Mouse (Mus musculus): ENCODE data around the gene Mnt.
"Not testable (repeated sequence)": the region's sequence is repeated elsewhere in the genome, so short reads cannot be mapped to it uniquely, and the experiment has no call there.

Mnt gene

DNA sequence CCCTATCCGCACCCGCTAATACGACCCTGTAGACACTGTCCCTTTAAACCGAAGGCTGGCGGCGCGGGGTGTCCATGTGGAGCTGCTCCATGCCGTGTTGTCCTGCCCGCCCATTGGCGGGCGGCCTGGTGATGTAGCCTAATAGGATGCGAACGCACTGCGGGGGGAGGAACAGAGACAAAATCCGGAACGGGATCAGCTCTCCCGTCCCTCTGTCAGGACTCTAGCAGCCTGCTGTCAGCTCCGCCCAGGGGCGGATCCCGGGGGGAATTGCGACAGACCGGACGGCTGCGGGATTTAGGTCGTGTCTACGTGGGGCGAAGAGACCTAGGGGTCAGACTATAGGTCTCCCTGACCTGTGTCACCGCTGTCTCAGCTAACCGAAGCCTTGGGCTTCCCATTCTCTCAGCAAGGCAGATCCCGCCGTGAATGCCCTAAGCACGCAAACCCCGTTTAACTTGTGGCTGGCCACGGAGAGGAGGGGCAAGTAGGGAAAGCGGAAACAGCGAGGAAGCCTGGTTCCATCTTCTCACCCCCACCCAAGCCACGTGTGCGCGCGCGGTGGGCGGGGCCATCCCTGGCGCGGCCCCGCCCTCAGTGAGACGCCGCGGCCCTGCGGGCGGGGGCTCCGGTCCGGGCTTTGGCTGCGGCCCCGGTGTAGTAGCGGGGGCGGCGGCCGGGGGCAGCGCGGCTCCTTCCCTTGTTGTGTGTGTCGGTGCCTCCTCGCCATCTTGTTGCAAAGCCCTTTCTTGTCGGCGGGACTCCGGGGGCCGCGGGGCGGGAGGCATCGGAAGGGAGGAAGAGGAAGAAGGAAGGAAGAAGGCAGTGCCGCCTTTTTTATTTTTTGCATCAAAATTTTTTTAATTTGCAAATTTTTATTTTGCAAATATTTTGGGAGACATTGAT lies at the start of gene Mnt:
TSS of gene Mnt (plus strand) at position 665 of the 906 bp plus-strand sequence.
- peak; percentile 92 to 94 for DNase-seq (ENCODE audit: low read depth in 2 of 2, low spot score in 2 of 2)

DNA sequence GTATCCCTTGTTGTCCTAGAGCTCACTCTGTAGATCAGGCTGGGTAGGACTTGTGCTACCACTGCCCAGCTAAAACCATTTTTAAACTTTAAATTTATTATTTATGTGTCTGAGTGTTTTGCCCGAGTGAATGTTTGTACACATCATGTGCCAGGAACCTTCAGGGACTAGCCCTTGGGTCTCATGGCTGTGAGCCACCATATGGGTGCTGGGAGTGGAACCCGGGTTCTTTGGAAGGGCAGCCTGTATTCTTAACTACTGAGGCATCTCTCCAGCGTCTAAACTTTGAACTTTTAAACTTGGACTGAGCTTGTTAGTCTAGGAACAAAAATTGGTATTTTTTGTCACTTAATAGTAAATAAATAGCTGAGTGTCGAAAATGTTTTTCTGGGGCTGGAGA lies 37.8 kb upstream of the Mnt start:
- DNase-seq (ENCODE audit: low read depth in 2 of 2, low spot score in 2 of 2), result no peak

DNA sequence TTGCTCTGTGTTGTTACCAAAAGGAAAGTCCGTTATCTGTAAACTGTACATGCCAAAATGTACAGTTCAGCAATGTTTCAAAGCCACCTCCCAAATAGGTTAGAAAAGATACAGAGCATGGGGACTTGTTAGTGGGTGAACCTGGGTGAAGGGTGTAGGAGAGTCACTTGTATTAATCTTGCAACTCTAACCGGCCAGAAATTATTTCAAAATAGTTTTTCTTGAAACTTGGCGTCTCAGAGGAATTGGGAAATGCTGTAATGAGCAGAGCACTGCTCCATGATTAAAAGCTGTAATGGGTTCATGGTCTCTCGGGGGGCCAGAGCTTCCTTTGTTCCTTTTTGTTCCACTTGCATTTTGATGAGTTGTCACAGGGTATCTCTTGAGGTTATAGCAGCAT lies 30.1 kb upstream of the Mnt start:
- no peak for DNase-seq (ENCODE audit: low read depth in 2 of 2, low spot score in 2 of 2)

GRCm38 (mm10) chr11:74804081-74804627 lies 26.6 kb upstream of the Mnt start:
- DNase-seq (ENCODE audit: low read depth in 2 of 2, low spot score in 2 of 2), result no peak

- no peak for DNase-seq (ENCODE audit: low read depth in 2 of 2, low spot score in 2 of 2)
Measured at GRCm38 (mm10) chr11:74807246-74807882, 23.4 kb upstream of the Mnt start.

DNA sequence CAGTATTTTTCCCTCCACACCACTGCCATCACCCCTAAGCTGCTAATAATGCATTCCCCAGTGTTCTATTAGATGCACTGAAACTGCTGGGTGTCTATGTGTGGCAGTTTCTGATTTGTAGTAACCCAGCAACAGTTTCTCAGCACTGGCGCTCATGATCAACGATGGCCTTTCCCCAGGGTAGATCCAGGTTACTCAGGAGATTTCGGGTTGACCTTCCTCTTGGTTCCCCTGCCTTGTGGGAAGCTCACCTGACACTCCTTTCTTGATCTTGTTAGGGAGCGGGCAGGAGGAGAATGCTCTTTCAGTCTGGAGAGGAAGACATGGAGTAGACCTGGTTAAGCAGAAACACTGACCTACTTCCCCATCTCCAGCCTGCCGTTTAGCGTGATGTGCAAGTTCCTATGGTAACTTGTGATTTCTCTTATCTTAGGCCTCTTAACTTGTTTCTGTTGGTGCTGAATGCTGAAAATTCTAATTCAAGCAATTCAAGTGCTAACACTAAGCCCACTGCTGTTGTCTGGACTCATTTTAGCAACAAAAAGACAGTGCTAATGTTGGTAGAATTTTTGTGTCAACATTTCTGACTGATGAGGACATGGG lies 22.4 kb upstream of the Mnt start:
- DNase-seq (ENCODE audit: low read depth in 2 of 2, low spot score in 2 of 2), result no peak

GRCm38 (mm10) chr11:74810134-74810533 lies 20.6 kb upstream of the Mnt start:
- no peak for DNase-seq (ENCODE audit: low read depth in 2 of 2, low spot score in 2 of 2)

DNA sequence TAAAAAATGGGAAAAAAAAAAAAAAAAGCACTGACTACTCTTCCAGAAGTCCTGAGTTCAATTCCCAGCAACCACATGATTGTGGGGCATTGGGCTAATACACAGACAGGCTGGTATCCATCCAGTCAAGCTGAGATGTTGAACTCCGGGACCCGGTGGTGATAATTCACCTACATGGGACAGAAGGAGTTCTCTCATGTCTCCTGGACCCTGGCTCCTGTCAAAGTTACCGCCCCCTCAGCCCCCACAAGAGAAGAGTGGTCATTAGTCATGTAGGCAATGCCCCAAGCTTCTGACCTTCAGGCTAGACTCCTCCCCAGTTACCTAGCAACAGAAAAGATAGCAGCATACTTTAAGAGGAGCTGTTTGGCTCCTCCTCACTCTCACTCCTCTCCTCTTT lies 19.7 kb upstream of the Mnt start:
- not testable (repeated sequence) for DNase-seq (ENCODE audit: low read depth in 2 of 2, low spot score in 2 of 2)

GRCm38 (mm10) chr11:74811538-74811937 lies 19.2 kb upstream of the Mnt start:
- DNase-seq (ENCODE audit: low read depth in 2 of 2, low spot score in 2 of 2), result no peak

DNA sequence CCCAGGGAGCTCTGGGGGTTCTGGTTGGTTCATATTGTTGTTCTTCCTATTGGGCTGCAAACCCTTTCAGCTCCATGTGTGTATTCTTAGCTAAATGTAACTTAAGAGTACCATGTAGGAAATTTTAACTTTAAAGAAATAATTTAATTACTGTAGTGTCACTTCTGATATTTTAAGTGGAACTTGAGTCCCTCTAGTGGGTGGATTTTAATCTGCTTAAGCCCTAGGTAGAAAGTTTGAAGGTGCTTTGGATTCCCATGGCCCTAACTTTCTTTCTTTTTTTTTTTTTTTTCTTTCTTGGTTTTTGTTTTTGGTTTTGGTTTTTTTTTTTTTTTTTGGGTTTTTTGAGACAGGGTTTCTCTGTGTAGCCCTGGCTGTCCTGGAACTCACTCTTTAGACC lies 14.9 kb upstream of the Mnt start:
- no peak for DNase-seq (ENCODE audit: low read depth in 2 of 2, low spot score in 2 of 2)

GRCm38 (mm10) chr11:74820921-74821320 lies 9.8 kb upstream of the Mnt start:
- no peak for DNase-seq (ENCODE audit: low read depth in 2 of 2, low spot score in 2 of 2)

- DNase-seq (ENCODE audit: low read depth in 2 of 2, low spot score in 2 of 2), result no peak
Measured at GRCm38 (mm10) chr11:74821463-74821862, 9.3 kb upstream of the Mnt start.

GRCm38 (mm10) chr11:74822746-74823440 lies 7.8 kb upstream of the Mnt start:
- DNase-seq (ENCODE audit: low read depth in 2 of 2, low spot score in 2 of 2), result no peak

DNA sequence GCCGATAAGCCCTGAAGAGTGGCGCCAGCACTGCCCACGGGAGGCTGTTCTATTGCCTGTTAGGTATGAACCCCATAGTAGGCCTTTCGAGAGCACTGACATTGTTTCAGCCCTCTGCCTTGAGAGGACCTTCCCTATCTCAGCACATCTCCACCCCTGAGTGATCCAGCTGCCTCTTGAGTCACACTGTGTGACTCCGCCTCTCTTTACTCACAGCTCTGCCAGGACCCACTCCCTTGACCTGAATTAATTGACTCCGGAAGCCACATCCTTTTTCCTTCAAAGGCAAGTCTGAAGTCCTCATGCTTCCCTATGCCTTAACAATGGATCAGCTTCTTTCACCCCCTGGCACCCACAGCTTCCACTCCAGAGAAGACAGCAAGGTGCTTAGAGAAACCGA lies 4.6 kb upstream of the Mnt start:
- DNase-seq (ENCODE audit: low read depth in 2 of 2, low spot score in 2 of 2), result no peak

DNA sequence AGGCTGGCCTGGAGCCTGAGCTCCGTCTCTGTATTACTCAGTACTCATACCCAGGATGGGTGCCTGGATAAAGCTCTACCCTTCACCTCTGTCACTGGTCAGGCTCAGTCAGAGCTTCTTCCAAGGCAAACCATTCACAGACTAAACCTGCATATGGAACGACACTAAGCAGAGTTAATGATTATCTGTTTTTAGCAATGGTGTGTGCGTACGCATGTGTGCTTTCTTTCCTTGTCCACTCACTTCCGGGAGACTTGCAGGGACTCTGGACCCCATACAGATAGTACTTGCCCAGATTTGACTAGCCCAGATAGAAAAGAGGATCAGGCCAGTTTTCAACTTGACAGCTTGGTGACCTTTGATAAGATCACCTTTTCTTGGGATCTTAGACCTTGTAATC lies 4.0 kb upstream of the Mnt start:
- DNase-seq (ENCODE audit: low read depth in 2 of 2, low spot score in 2 of 2), result no peak

DNA sequence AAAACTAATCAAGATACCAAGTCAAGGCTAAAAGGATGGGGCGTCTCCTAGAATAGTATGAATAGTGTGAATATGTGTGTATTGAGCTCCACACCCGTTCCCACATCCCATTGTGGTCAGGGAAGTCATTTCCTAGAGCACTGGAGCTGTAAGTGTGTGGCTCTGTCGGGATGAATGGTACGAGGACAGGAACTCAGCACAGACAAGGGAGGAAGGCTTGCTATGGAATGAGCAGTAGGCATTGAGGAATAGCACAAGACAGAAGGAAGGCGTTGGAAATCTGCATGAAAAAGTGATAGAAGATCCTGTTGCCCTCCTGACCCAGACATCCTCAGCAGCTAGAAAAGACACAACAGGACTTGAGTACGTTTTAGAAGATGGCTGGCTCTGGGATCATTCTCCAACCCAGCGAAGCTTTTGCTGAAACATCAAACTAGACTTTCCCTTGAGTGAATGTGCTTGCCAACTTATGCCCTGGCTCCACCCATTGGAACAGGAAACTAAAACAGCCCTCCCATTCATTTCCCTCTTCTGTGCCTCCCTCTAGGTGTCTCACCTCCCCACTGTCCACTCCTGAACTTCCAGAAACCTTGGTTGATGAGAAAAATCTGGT lies 2.8 kb upstream of the Mnt start:
- DNase-seq (ENCODE audit: low read depth in 2 of 2, low spot score in 2 of 2), result no peak

GRCm38 (mm10) chr11:74828404-74828931 lies 2.3 kb upstream of the Mnt start:
- DNase-seq (ENCODE audit: low read depth in 2 of 2, low spot score in 2 of 2), result no peak

DNA sequence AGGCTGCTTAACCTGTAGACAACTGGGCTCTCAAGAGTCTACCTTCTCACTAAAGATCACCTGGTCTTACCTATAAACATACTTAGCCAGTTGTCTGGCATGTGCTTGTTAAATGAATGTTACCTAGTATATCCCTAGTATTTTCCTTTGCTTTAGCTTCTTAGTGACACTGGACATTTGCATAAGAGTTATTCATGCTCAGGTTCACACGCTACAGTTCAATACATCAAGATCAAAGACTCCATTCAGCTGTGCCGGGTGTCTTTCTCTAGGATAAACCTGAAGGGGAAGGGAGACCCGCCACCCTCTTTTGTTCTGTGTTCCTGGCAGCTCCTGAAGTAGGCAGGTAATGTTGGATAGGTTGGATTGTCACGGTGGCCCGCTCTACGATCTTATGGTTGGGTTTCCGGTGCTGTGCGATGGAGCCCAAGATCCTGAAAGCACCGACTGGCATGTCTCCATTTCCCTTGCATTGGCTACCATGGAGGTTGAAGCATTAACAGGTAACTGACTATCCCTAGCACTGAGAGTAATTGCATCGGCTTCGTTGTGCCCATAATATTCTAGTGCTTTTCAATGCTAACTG lies 1.7 kb upstream of the Mnt start:
- no peak for DNase-seq (ENCODE audit: low read depth in 2 of 2, low spot score in 2 of 2)

GRCm38 (mm10) chr11:74829812-74830211 lies 908 bp upstream of the Mnt start:
- peak; percentile 77 to 85 for DNase-seq (ENCODE audit: low read depth in 2 of 2, low spot score in 2 of 2)

- peak in 1 of 2 experiments; percentile 67 for DNase-seq (ENCODE audit: low read depth in 2 of 2, low spot score in 2 of 2)
Measured at GRCm38 (mm10) chr11:74831191-74831605, 478 bp downstream of the Mnt start.

All from CD8-positive naive resting alpha-beta T cell, adult 2 months (primary cell).